ENCODE assay signal across 29 mouse cellular contexts in the genomic region with DNA sequence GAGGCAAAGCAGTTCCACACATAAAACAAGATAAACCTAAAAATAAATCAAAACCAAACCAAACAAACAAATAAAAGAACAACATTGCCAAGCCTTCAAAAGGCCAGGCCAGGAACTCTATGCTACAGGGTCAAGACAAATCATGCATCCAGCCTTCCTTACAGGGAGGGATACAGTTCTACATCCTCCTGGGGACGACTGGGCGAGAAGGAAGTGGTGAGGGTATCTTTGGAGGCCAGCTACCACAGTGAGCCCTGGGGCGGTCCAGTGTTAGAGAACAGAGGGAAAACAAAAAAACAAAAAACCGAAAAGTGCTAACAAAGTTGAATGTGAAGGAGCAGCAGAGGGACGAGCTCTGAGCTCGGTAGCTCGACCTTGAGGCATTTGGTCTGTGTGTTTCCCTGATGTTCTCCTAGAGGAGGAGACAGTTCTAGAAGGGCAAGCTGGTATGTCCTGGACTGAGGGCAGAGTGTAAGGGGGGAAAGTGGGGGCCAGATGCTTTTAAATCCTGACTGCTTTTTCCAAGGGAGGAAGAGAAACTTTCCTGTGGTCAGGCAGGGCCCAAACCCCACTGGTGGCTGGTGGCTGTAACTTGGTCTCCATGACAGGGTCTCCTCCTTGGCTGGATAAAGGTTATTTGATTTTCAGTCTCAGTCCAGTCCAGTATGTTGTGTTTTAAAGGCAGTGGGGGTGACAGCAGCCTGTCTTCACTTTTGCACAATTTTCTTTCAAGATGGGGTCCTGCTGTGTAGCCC. TPM values are rescaled to one million over a fixed set of nuclear protein-coding genes. Genes with fewer than 3 reads are reported as not detected.
DNase-seq lines count a peak whose midpoint lies in the region; ATAC-seq and TF ChIP-seq lines count a peak whose summit lies in the region.
"Had no signal": no experiment of that assay in that cellular context is flagged by ENCODE, and none has a peak within 500 bp of the region (broad histone marks: within the 10 kb centered on the region; RNA-seq: fewer than 3 reads in every experiment).

No protein-coding gene starts in this region.

- H3K27ac ChIP-seq in kidney, embryonic 15.5 days, result peak overlapping the region; percentile 71
- H3K27ac ChIP-seq in CH12.LX (ENCODE audit: insufficient read depth, low read depth), result no peak overlapping the region
- H3K27ac ChIP-seq in lung, postnatal 0 days (ENCODE audit: low read length), result no peak overlapping the region
- H3K27ac ChIP-seq in midbrain, postnatal 0 days (ENCODE audit: low read depth, low read length), result no peak overlapping the region
- H3K27ac ChIP-seq: embryonic facial prominence, embryonic 13.5 days; forebrain, embryonic 10.5 days; hindbrain, embryonic 12.5 days; hindbrain, postnatal 0 days; intestine, embryonic 15.5 days; kidney, postnatal 0 days; limb, embryonic 13.5 days; liver, embryonic 13.5 days; midbrain, embryonic 13.5 days; stomach, embryonic 15.5 days had no signal

- H3K4me2 ChIP-seq in kidney, embryonic 15.5 days, result no peak overlapping the region
- no peak overlapping the region for H3K4me2 ChIP-seq in CH12.LX (ENCODE audit: insufficient read depth, low read depth, poor library complexity, severe bottlenecking)
- H3K4me2 ChIP-seq in lung, postnatal 0 days (replicated peaks; ENCODE audit: low read depth, low read length), result no peak overlapping the region
- H3K4me2 ChIP-seq in midbrain, postnatal 0 days (ENCODE audit: low read depth, low read length, poor library complexity, severe bottlenecking), result no peak overlapping the region
- H3K4me2 ChIP-seq: embryonic facial prominence, embryonic 13.5 days; hindbrain, embryonic 12.5 days; intestine, embryonic 15.5 days; limb, embryonic 13.5 days; liver, embryonic 13.5 days; midbrain, embryonic 13.5 days; stomach, embryonic 15.5 days had no signal

- TF ChIP-seq POLR2A in CH12.LX (IDR thresholded peaks at IDR 0.05; ENCODE audit: low read depth, low read length), result no peak

- H3K4me1 ChIP-seq in kidney, embryonic 15.5 days, result peaks cover 7% of the 10 kb centered on the region
- H3K4me1 ChIP-seq in CH12.LX (ENCODE audit: control insufficient read depth in 1 of 2, insufficient read depth in 2 of 2), result peaks cover 6 to 37% of the 10 kb centered on the region in 2 experiments; a peak in 3 of 4 replicates
- H3K4me1 ChIP-seq in lung, postnatal 0 days (ENCODE audit: insufficient read depth, low read depth, low read length), result no peaks in the 10 kb centered on the region
- no peaks in the 10 kb centered on the region for H3K4me1 ChIP-seq in midbrain, postnatal 0 days (ENCODE audit: insufficient read depth, low read length)
- H3K4me1 ChIP-seq: embryonic facial prominence, embryonic 13.5 days; forebrain, embryonic 10.5 days; hindbrain, embryonic 12.5 days; intestine, embryonic 15.5 days; limb, embryonic 13.5 days; midbrain, embryonic 13.5 days; stomach, embryonic 15.5 days had no signal

- DNase-seq in kidney, postnatal 4 days, result no peak
- DNase-seq in 416B (ENCODE audit: low read depth) (peak; percentile 20), CH12.LX (ENCODE audit: extremely low read depth) (no peak)
- DNase-seq in lung, postnatal 0 days (ENCODE audit: low spot score), result no peak
- no peak for DNase-seq in midbrain, postnatal 0 days (ENCODE audit: low spot score)
- DNase-seq: adrenal gland, postnatal 10 days; cerebellum, adult 11-12 months; cerebellum, adult 9-11 months; forebrain, postnatal 0 days; heart, postnatal 14 days; liver, embryonic 13.5 days; lung, adult 18-20 months; lung, postnatal 10 days; retina, postnatal 1 day; right cerebral cortex, postnatal 14 days; thymus, postnatal 14 days had no signal

- dilution Hi-C loops in CH12.LX (cut with MboI; ENCODE audit: extremely low pct_ligation_motif_present, extremely low pct_unique_long_range_greater_than_20kb, low sequenced_read_pairs), result no loop called here

- no peak overlapping the region for H3K4me3 ChIP-seq in kidney, embryonic 15.5 days (replicated peaks)
- H3K4me3 ChIP-seq in CH12.LX (replicated peaks in 1 of 3; ENCODE audit: low read depth in 2 of 3, low read length in 2 of 3, poor library complexity in 1 of 3), result no peak overlapping the region
- H3K4me3 ChIP-seq in lung, postnatal 0 days (ENCODE audit: low read depth, low read length), result no peak overlapping the region
- no peak overlapping the region for H3K4me3 ChIP-seq in midbrain, postnatal 0 days (ENCODE audit: low read depth, low read length)
- H3K4me3 ChIP-seq: embryonic facial prominence, embryonic 13.5 days; forebrain, embryonic 10.5 days; hindbrain, embryonic 12.5 days; intestine, embryonic 15.5 days; limb, embryonic 13.5 days; liver, embryonic 13.5 days; midbrain, embryonic 13.5 days; stomach, embryonic 15.5 days had no signal

- TF ChIP-seq RAD21 in CH12.LX (IDR thresholded peaks at IDR 0.05; ENCODE audit: low read depth, low read length), result no peak

- WGBS in kidney, embryonic 15.5 days, result 69% methylated on average over 7 of the region's 7 CpGs
- WGBS in lung, postnatal 0 days, result 62% methylated on average over 7 of the region's 7 CpGs
- 79% methylated on average over 7 of the region's 7 CpGs for WGBS in midbrain, postnatal 0 days

- in situ Hi-C loops in CH12.LX (cut with MboI; ENCODE audit: low pct_ligation_motif_present, low pct_unique_long_range_greater_than_20kb, low sequenced_read_pairs), result no loop called here

- no peak for TF ChIP-seq CTCF in CH12.LX (conservative IDR thresholded peaks at IDR 0.05 in 1 of 2, IDR thresholded peaks at IDR 0.05 in 1 of 2; ENCODE audit: low read depth in 2 of 2, low read length in 2 of 2)
- no peak for TF ChIP-seq CTCF in lung, postnatal 0 days (IDR thresholded peaks at IDR 0.05)
- TF ChIP-seq CTCF in midbrain, postnatal 0 days (IDR thresholded peaks at IDR 0.05), result no peak

- ATAC-seq in kidney, embryonic 15.5 days (replicated peaks; ENCODE audit: low FRiP score), result no peak
- peak; percentile 37 to 62; a peak in 3 of 4 replicates for ATAC-seq in hematopoietic stem cell, adult 5-6 weeks (replicated peaks in 1 of 2; ENCODE audit: insufficient read depth in 1 of 2, low FRiP score in 2 of 2, low TSS enrichment in 1 of 2, low read depth in 1 of 2, poor library complexity in 2 of 2, severe bottlenecking in 2 of 2)
- ATAC-seq in lung, postnatal 0 days, result no peak
- no peak for ATAC-seq in midbrain, postnatal 0 days (ENCODE audit: low FRiP score)
- ATAC-seq: forebrain, postnatal 0 days; hindbrain, postnatal 0 days; intestine, embryonic 15.5 days; midbrain, embryonic 13.5 days had no signal

- TF ChIP-seq EP300 in CH12.LX (IDR thresholded peaks at IDR 0.05; ENCODE audit: low read length), result peak; percentile 49
- TF ChIP-seq EP300 in lung, postnatal 0 days (IDR thresholded peaks at IDR 0.05), result no peak

- H3K9ac ChIP-seq in kidney, embryonic 15.5 days, result no peak overlapping the region
- no peak overlapping the region for H3K9ac ChIP-seq in CH12.LX (ENCODE audit: insufficient read depth, low read depth)
- H3K9ac ChIP-seq in lung, postnatal 0 days (replicated peaks; ENCODE audit: low read depth), result no peak overlapping the region
- no peak overlapping the region for H3K9ac ChIP-seq in midbrain, postnatal 0 days (replicated peaks; ENCODE audit: low read length, poor library complexity, severe bottlenecking)
- H3K9ac ChIP-seq: embryonic facial prominence, embryonic 13.5 days; forebrain, postnatal 0 days; hindbrain, embryonic 12.5 days; intestine, embryonic 15.5 days; limb, embryonic 13.5 days; liver, embryonic 13.5 days; midbrain, embryonic 13.5 days; stomach, embryonic 15.5 days had no signal

- H3K27me3 ChIP-seq in kidney, embryonic 15.5 days, result no peaks in the 10 kb centered on the region
- no peaks in the 10 kb centered on the region for H3K27me3 ChIP-seq in CH12.LX (replicated peaks)
- H3K27me3 ChIP-seq in lung, postnatal 0 days (replicated peaks; ENCODE audit: insufficient read depth, low read length), result no peaks in the 10 kb centered on the region
- no peaks in the 10 kb centered on the region for H3K27me3 ChIP-seq in midbrain, postnatal 0 days (ENCODE audit: insufficient read depth, low read length)
- H3K27me3 ChIP-seq: embryonic facial prominence, embryonic 13.5 days; hindbrain, embryonic 12.5 days; intestine, embryonic 15.5 days; liver, embryonic 13.5 days; midbrain, embryonic 13.5 days; stomach, embryonic 15.5 days had no signal

- H3K9me3 ChIP-seq in kidney, embryonic 15.5 days (replicated peaks), result no peaks in the 10 kb centered on the region
- H3K9me3 ChIP-seq in CH12.LX (replicated peaks; ENCODE audit: low read length), result peaks cover 3% of the 10 kb centered on the region
- no peaks in the 10 kb centered on the region for H3K9me3 ChIP-seq in lung, postnatal 0 days (ENCODE audit: low read length)
- H3K9me3 ChIP-seq in midbrain, postnatal 0 days (ENCODE audit: low read length), result no peaks in the 10 kb centered on the region
- H3K9me3 ChIP-seq: embryonic facial prominence, embryonic 13.5 days; forebrain, embryonic 10.5 days; hindbrain, embryonic 12.5 days; intestine, embryonic 15.5 days; limb, embryonic 13.5 days; liver, embryonic 13.5 days; midbrain, embryonic 13.5 days; stomach, embryonic 15.5 days had no signal

- no peaks in the 10 kb centered on the region for H3K79me2 ChIP-seq in CH12.LX (replicated peaks; ENCODE audit: control insufficient read depth, extremely low read depth, insufficient read depth, poor library complexity, severe bottlenecking)

- H3K36me3 ChIP-seq in kidney, embryonic 15.5 days, result no peaks in the 10 kb centered on the region
- H3K36me3 ChIP-seq in CH12.LX (replicated peaks in 1 of 2; ENCODE audit: control insufficient read depth in 1 of 2, insufficient read depth in 1 of 2, low read length in 1 of 2), result peaks cover 0 to 10% of the 10 kb centered on the region in 2 experiments
- no peaks in the 10 kb centered on the region for H3K36me3 ChIP-seq in lung, postnatal 0 days (ENCODE audit: insufficient read depth, low read length)
- no peaks in the 10 kb centered on the region for H3K36me3 ChIP-seq in midbrain, postnatal 0 days (ENCODE audit: insufficient read depth, low read length)
- H3K36me3 ChIP-seq: embryonic facial prominence, embryonic 13.5 days; forebrain, embryonic 10.5 days; G1E; hindbrain, embryonic 12.5 days; intestine, embryonic 15.5 days; limb, embryonic 13.5 days; midbrain, embryonic 13.5 days; stomach, embryonic 15.5 days had no signal

RNA-seq across cellular contexts. Expression of a gene that starts 9.6 kb away (rescaled TPM):
- polyA plus RNA-seq in kidney, embryonic 15.5 days (2015; fragmentation: Nextera tagmentation; extraction: Ambion mirVana), result 2.3 and 2.7 TPM in 2 replicates
- total RNA-seq in CH12.LX (2012; rRNA removed), result not detected in 2 replicates
- total RNA-seq in CH12.LX (2014; rRNA removed), result 0.12 TPM in 1 of 2 replicates, not detected in the other
- polyA plus RNA-seq in CH12.LX (2012; ENCODE audit: insufficient read length, low read depth), result 0.49 and 0.86 TPM in 2 replicates
- total RNA-seq in hematopoietic stem cell, adult 5-6 weeks (2017), result 0.50 TPM in 1 of 2 replicates, not detected in the other
- 8.4 and 12.4 TPM in 2 replicates for polyA plus RNA-seq in lung, postnatal 0 days (2015; fragmentation: Nextera tagmentation; extraction: Ambion mirVana)
- 5.7 and 11.2 TPM in 2 replicates for total RNA-seq in midbrain, postnatal 0 days (2014; rRNA removed)
- 4.0 and 4.2 TPM in 2 replicates for polyA plus RNA-seq in midbrain, postnatal 0 days (2015; fragmentation: Nextera tagmentation; extraction: Ambion mirVana)
- total RNA-seq: G1E; megakaryocyte-erythroid progenitor cell, adult 5-6 weeks had no signal
- polyA plus RNA-seq: G1E had no signal

RNA-seq across cellular contexts. Expression of a gene that starts 20.1 kb away (rescaled TPM):
- 10.1 and 11.6 TPM in 2 replicates for polyA plus RNA-seq in kidney, embryonic 15.5 days (2015; fragmentation: Nextera tagmentation; extraction: Ambion mirVana)
- total RNA-seq in CH12.LX (2012; rRNA removed), result 11.7 and 12.4 TPM in 2 replicates
- 10.9 and 11.1 TPM in 2 replicates for total RNA-seq in CH12.LX (2014; rRNA removed)
- polyA plus RNA-seq in CH12.LX (2012; ENCODE audit: insufficient read length, low read depth), result 9.6 and 11.3 TPM in 2 replicates
- total RNA-seq in hematopoietic stem cell, adult 5-6 weeks (2017), result 7.3 and 13.8 TPM in 2 replicates
- polyA plus RNA-seq in lung, postnatal 0 days (2015; fragmentation: Nextera tagmentation; extraction: Ambion mirVana), result 13.7 and 16.1 TPM in 2 replicates
- 3.0 and 3.7 TPM in 2 replicates for total RNA-seq in midbrain, postnatal 0 days (2014; rRNA removed)
- polyA plus RNA-seq in midbrain, postnatal 0 days (2015; fragmentation: Nextera tagmentation; extraction: Ambion mirVana), result 3.3 and 4.2 TPM in 2 replicates

RNA-seq across cellular contexts. Expression of a gene that starts 21.6 kb away (rescaled TPM):
- polyA plus RNA-seq in kidney, embryonic 15.5 days (2015; fragmentation: Nextera tagmentation; extraction: Ambion mirVana), result 36.3 and 36.8 TPM in 2 replicates
- total RNA-seq in CH12.LX (2012; rRNA removed), result 34.4 and 36.6 TPM in 2 replicates
- total RNA-seq in CH12.LX (2014; rRNA removed), result 70.2 and 76.1 TPM in 2 replicates
- polyA plus RNA-seq in CH12.LX (2012; ENCODE audit: insufficient read length, low read depth), result 42.1 and 43.9 TPM in 2 replicates
- 21.8 and 23.0 TPM in 2 replicates for total RNA-seq in hematopoietic stem cell, adult 5-6 weeks (2017)
- 17.8 and 19.5 TPM in 2 replicates for polyA plus RNA-seq in lung, postnatal 0 days (2015; fragmentation: Nextera tagmentation; extraction: Ambion mirVana)
- 9.5 and 14.3 TPM in 2 replicates for total RNA-seq in midbrain, postnatal 0 days (2014; rRNA removed)
- 18.5 and 20.1 TPM in 2 replicates for polyA plus RNA-seq in midbrain, postnatal 0 days (2015; fragmentation: Nextera tagmentation; extraction: Ambion mirVana)

RNA-seq across cellular contexts. Expression of a gene that starts 45.3 kb away (rescaled TPM):
- 53.3 and 54.8 TPM in 2 replicates for polyA plus RNA-seq in kidney, embryonic 15.5 days (2015; fragmentation: Nextera tagmentation; extraction: Ambion mirVana)
- 33.1 and 36.3 TPM in 2 replicates for total RNA-seq in CH12.LX (2012; rRNA removed)
- 73.3 and 83.5 TPM in 2 replicates for total RNA-seq in CH12.LX (2014; rRNA removed)
- 55.3 and 61.0 TPM in 2 replicates for polyA plus RNA-seq in CH12.LX (2012; ENCODE audit: insufficient read length, low read depth)
- total RNA-seq in hematopoietic stem cell, adult 5-6 weeks (2017), result 75.5 and 81.1 TPM in 2 replicates
- 38.2 and 44.9 TPM in 2 replicates for polyA plus RNA-seq in lung, postnatal 0 days (2015; fragmentation: Nextera tagmentation; extraction: Ambion mirVana)
- 69.5 and 74.9 TPM in 2 replicates for total RNA-seq in midbrain, postnatal 0 days (2014; rRNA removed)
- polyA plus RNA-seq in midbrain, postnatal 0 days (2015; fragmentation: Nextera tagmentation; extraction: Ambion mirVana), result 55.1 and 56.1 TPM in 2 replicates

Comparison
In these comparisons a context has a peak if more than half of its experiments do, and no peak if none do; other contexts are left out.
1. ATAC-seq: peak in hematopoietic stem cell, adult 5-6 weeks (2 of 2); none in kidney, embryonic 15.5 days (single experiment), lung, postnatal 0 days (single experiment) and midbrain, postnatal 0 days (single experiment).